Mouse (Mus musculus) myocyte (in vitro differentiated cells): ENCODE measurements around the gene Abcc2.

Experiments used
- CEBPB ChIP-seq: IDR thresholded peaks from 2 replicates; pipeline ENCODE4 v1.6.1; 2011; ENCODE audit warnings: mild to moderate bottlenecking, moderate library complexity; ENCODE audit not compliant: poor library complexity, insufficient read depth, severe bottlenecking
- E2F4 ChIP-seq: IDR thresholded peaks from one replicate; pipeline ENCODE4 v1.6.1; 2011; ENCODE audit warnings: mild to moderate bottlenecking, control low read depth, moderate library complexity; ENCODE audit not compliant: insufficient read depth
- MAX ChIP-seq: IDR thresholded peaks from one replicate; pipeline ENCODE4 v1.6.1; 2011; ENCODE audit warnings: low read depth, mild to moderate bottlenecking, control low read depth
- MYOD1 ChIP-seq, 3 experiments: IDR thresholded peaks; one replicate each; pipeline ENCODE4 v1.6.1; 2011; ENCODE audit warnings: control low read depth in 2 of 3, low read depth in 2 of 3, mild to moderate bottlenecking in 2 of 3, moderate library complexity in 1 of 3; ENCODE audit not compliant: insufficient read length in 2 of 3, control insufficient read depth in 1 of 3
- MYOG ChIP-seq, 3 experiments: IDR thresholded peaks; one replicate each; pipeline ENCODE4 v1.6.1; 2011; ENCODE audit warnings: control low read depth in 2 of 3, low read depth in 2 of 3, mild to moderate bottlenecking in 2 of 3; ENCODE audit not compliant: insufficient read length in 2 of 3, control insufficient read depth in 1 of 3, insufficient read depth in 1 of 3
- POLR2A ChIP-seq: IDR thresholded peaks from one replicate; pipeline ENCODE4 v1.6.1; 2011; ENCODE audit warnings: low read depth, mild to moderate bottlenecking, control low read depth, moderate library complexity; ENCODE audit not compliant: insufficient read length
- POLR2AphosphoS2 ChIP-seq: IDR thresholded peaks from one replicate; pipeline ENCODE4 v1.6.1; 2011; ENCODE audit warnings: low read depth, control low read depth; ENCODE audit not compliant: insufficient read length
- REST ChIP-seq: IDR thresholded peaks from one replicate; pipeline ENCODE4 v1.6.1; 2011; ENCODE audit warnings: mild to moderate bottlenecking, control low read depth, moderate library complexity; ENCODE audit not compliant: insufficient read depth, insufficient read length
- SRF ChIP-seq: IDR thresholded peaks from one replicate; pipeline ENCODE4 v1.6.1; 2011; ENCODE audit warnings: low read depth; ENCODE audit not compliant: control insufficient read depth, insufficient read length
- TCF12 ChIP-seq: IDR thresholded peaks from one replicate; pipeline ENCODE4 v1.6.1; 2011; ENCODE audit warnings: mild to moderate bottlenecking, control low read depth; ENCODE audit not compliant: poor library complexity, insufficient read depth, severe bottlenecking
- TCF3 ChIP-seq: IDR thresholded peaks from one replicate; pipeline ENCODE4 v1.6.1; 2011; ENCODE audit warnings: low read depth, control low read depth; ENCODE audit not compliant: insufficient read length
- USF1 ChIP-seq: IDR thresholded peaks from one replicate; pipeline ENCODE4 v1.6.1; 2011; ENCODE audit warnings: low read depth, mild to moderate bottlenecking, control low read depth, moderate library complexity

GRCm38 (mm10) chr19:43754237-43754636, 27.8 kb upstream of the Abcc2 start:
- TF ChIP-seq POLR2A = no peak
- no peak for TF ChIP-seq E2F4
- no peak for TF ChIP-seq MAX
- no peak for TF ChIP-seq POLR2AphosphoS2
- no peak for TF ChIP-seq CEBPB
- TF ChIP-seq USF1 = no peak
- TF ChIP-seq MYOD1 (IDR thresholded peaks at IDR 0.05; ENCODE audit: control insufficient read depth in 1 of 3, insufficient read length in 2 of 3, low read depth in 2 of 3) = no peak
- TF ChIP-seq SRF = no peak
- no peak for TF ChIP-seq MYOG (IDR thresholded peaks at IDR 0.05; ENCODE audit: control insufficient read depth in 1 of 3, insufficient read depth in 1 of 3, insufficient read length in 2 of 3, low read depth in 2 of 3)
- no peak for TF ChIP-seq TCF12
- TF ChIP-seq TCF3 = no peak
- TF ChIP-seq REST = no peak
